ENCODE assay signal across 8 mouse cellular contexts in the genomic region with DNA sequence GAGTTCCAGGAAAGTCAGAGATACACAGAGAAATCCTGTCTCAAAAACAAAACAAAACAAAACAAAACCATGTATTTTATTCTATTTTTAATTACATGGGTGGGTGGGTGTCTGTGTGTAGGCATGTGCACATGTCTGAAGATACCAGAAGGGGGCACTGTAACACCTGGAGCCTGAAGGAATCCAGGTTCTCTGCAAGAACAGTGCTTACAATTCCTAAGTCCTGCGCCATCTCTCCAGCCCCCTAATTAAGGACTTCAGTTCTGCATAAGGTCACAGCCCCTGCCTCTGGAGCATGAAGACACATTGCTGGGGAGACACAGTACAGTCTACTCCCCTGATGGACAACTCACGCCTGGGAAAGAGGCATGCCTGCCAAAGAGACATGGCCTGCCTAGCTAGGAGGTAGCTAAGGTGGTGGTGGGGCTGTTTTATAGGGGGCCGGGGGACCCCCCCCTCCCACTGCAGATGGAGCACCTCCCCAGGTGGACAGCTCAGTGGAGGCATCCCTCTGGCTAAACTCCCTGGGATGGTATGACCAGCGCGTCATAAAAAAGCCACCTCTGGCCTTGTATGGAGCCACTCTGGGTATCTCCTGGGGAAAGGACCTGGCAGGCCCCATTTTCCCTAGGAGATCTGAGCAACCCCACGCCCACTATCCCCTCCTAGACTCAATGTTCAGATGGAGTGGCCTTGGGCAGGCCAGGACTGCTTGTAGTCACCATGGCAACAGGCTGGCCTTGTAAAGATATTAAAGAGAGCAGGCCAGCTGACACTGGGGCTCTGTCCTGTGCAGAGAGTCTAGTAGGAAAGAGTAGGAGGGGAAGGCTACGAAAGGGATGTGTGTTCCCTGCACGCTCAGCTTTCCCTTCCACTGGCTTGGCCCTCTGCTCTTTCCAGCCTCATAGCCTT. TPM values are rescaled to one million over a fixed set of nuclear protein-coding genes. Genes with fewer than 3 reads are reported as not detected.
A peak's percentile ranks its signal among the peaks of the same experiment; 100 is the strongest.
DNase-seq lines count a peak whose midpoint lies in the region; ATAC-seq and TF ChIP-seq lines count a peak whose summit lies in the region.

No protein-coding gene starts in this region.

- no peaks in the 10 kb centered on the region for H3K36me3 ChIP-seq in spleen, adult 2 months (ENCODE audit: control insufficient read depth, insufficient read depth, low read length)
- H3K36me3 ChIP-seq in forebrain, embryonic 13.5 days (ENCODE audit: poor library complexity, severe bottlenecking) = peaks cover 5% of the 10 kb centered on the region; the same call in 1 of the 2 replicates
- 0 out of 2 replicates have a peak, but pooled peaks cover 3% of the 10 kb centered on the region for H3K36me3 ChIP-seq in midbrain, embryonic 10.5 days

- DNase-seq in CD4-positive, CD25-positive, alpha-beta regulatory T cell, adult 2 months (ENCODE audit: low read depth, low spot score) = peak; percentile 54
- DNase-seq in spleen, adult 2 months (ENCODE audit: low read depth in 1 of 2, low spot score in 2 of 2) = peak in 1 of 2 experiments; percentile 12
- DNase-seq in spleen, postnatal 4 days (ENCODE audit: low spot score in 2 of 2) = no peak
- peak; percentile 47 to 69 for DNase-seq in left cerebral cortex, postnatal 25 days (ENCODE audit: low spot score in 2 of 2)
- peak; percentile 34 for DNase-seq in midbrain, embryonic 10.5 days (ENCODE audit: low spot score)
- DNase-seq in thymus, postnatal 14 days = peak; percentile 50

- no peaks in the 10 kb centered on the region for H3K4me1 ChIP-seq in spleen, adult 2 months (ENCODE audit: control insufficient read depth, insufficient read depth, insufficient read length)
- peaks cover 34% of the 10 kb centered on the region for H3K4me1 ChIP-seq in forebrain, embryonic 13.5 days
- H3K4me1 ChIP-seq in midbrain, embryonic 10.5 days = peaks cover 37% of the 10 kb centered on the region

- intact Hi-C loops in left cerebral cortex, postnatal 25 days (cut with DNase I) = loop anchor here (2.0 to 5.0 kb wide), 4 partner anchors 37 to 87 kb away; partner anchors contain the start of genes Tmem59l and Upf1

- H3K27me3 ChIP-seq in spleen, adult 2 months (ENCODE audit: control insufficient read depth, insufficient read depth, low read length) = no peaks in the 10 kb centered on the region
- no peaks in the 10 kb centered on the region for H3K27me3 ChIP-seq in forebrain, embryonic 13.5 days
- H3K27me3 ChIP-seq in midbrain, embryonic 10.5 days (ENCODE audit: low read depth, poor library complexity, severe bottlenecking) = no peaks in the 10 kb centered on the region

- H3K9ac ChIP-seq in forebrain, embryonic 13.5 days = no peak overlapping the region

- ATAC-seq in CD4-positive, CD25-positive, alpha-beta regulatory T cell, adult 4 months = no peak
- peak; percentile 67 for ATAC-seq in forebrain, embryonic 13.5 days

- no peak overlapping the region for H3K27ac ChIP-seq in spleen, adult 2 months (ENCODE audit: insufficient read depth, low read length)
- H3K27ac ChIP-seq in forebrain, embryonic 13.5 days = no peak overlapping the region; the same call in 1 of the 2 replicates
- H3K27ac ChIP-seq in midbrain, embryonic 10.5 days (replicated peaks) = 0 out of 2 replicates have a peak overlapping the region, but pooled peaks have one; percentile 55

- H3K4me2 ChIP-seq in forebrain, embryonic 13.5 days = no peak overlapping the region

- TF ChIP-seq CTCF in spleen, adult 2 months (IDR thresholded peaks at IDR 0.05; ENCODE audit: extremely low read depth, insufficient read depth, insufficient read length, insufficient replicate concordance) = peak; percentile 22; the same call in 1 of the 2 replicates

- TF ChIP-seq POLR2A in spleen, adult 2 months (IDR thresholded peaks at IDR 0.05; ENCODE audit: low read depth, low read length) = no peak

- no peaks in the 10 kb centered on the region for H3K9me3 ChIP-seq in forebrain, embryonic 13.5 days (replicated peaks)
- H3K9me3 ChIP-seq in midbrain, embryonic 10.5 days (replicated peaks) = no peaks in the 10 kb centered on the region

- H3K4me3 ChIP-seq in spleen, adult 2 months (ENCODE audit: extremely low read depth, insufficient read depth, insufficient read length) = no peak overlapping the region
- H3K4me3 ChIP-seq in forebrain, embryonic 13.5 days = no peak overlapping the region
- no peak overlapping the region for H3K4me3 ChIP-seq in midbrain, embryonic 10.5 days

- WGBS in spleen, adult 2 months = 93% methylated on average over 8 of the region's 8 CpGs
- WGBS in forebrain, embryonic 13.5 days = 55% methylated on average over 8 of the region's 8 CpGs
- WGBS in midbrain, embryonic 10.5 days = 74% methylated on average over 8 of the region's 8 CpGs

RNA-seq across cellular contexts. Expression of gene Crtc1, which starts 23.6 kb away (rescaled TPM):
- 1 to 10 TPM; 7.6 to 9.3 TPM for polyA plus RNA-seq in CD4-positive, CD25-positive, alpha-beta regulatory T cell, adult 4 months (2017; shearing (Covaris generic))
- polyA plus RNA-seq in spleen, adult 2 months (2012; rRNA removed) = 18.9 and 22.1 TPM in 2 replicates
- polyA plus RNA-seq in forebrain, embryonic 13.5 days (2015; fragmentation: Nextera tagmentation; extraction: Ambion mirVana) = 23.4 and 28.2 TPM in 2 replicates
- 100 to 1,000 TPM; 120 to 139 TPM for total RNA-seq in left cerebral cortex, postnatal 25 days (2021)
- polyA plus RNA-seq in midbrain, embryonic 10.5 days (2016; fragmentation: Nextera tagmentation; extraction: Ambion mirVana) = 12.9 and 16.5 TPM in 2 replicates

RNA-seq across cellular contexts. Expression of gene Comp, which starts 42.4 kb away (rescaled TPM):
- under 1 TPM in 1 of 2 experiments, not detected in 1; 0.28 TPM for polyA plus RNA-seq in CD4-positive, CD25-positive, alpha-beta regulatory T cell, adult 4 months (2017; shearing (Covaris generic))
- polyA plus RNA-seq in spleen, adult 2 months (2012; rRNA removed) = 0.46 and 0.56 TPM in 2 replicates
- 0.18 and 0.35 TPM in 2 replicates for polyA plus RNA-seq in forebrain, embryonic 13.5 days (2015; fragmentation: Nextera tagmentation; extraction: Ambion mirVana)
- under 1 TPM; 0.23 to 0.48 TPM for total RNA-seq in left cerebral cortex, postnatal 25 days (2021)
- 0.37 and 0.39 TPM in 2 replicates for polyA plus RNA-seq in midbrain, embryonic 10.5 days (2016; fragmentation: Nextera tagmentation; extraction: Ambion mirVana)

Comparison
In these comparisons a context has a peak if more than half of its experiments do, and no peak if none do; other contexts are left out.
1. DNase-seq: peak in CD4-positive, CD25-positive, alpha-beta regulatory T cell, adult 2 months (single experiment), left cerebral cortex, postnatal 25 days (2 of 2), midbrain, embryonic 10.5 days (single experiment) and thymus, postnatal 14 days (single experiment); none in spleen, postnatal 4 days (0 of 2).